Mouse (Mus musculus) ovary, postnatal 14 days (tissue): ENCODE measurements around the gene Tvp23b.

Experiments used
- DNase-seq: peaks from one replicate; pipeline ENCODE4 v3.0.0; 2022; ENCODE audit warnings: low spot score

Tvp23b gene

DNA sequence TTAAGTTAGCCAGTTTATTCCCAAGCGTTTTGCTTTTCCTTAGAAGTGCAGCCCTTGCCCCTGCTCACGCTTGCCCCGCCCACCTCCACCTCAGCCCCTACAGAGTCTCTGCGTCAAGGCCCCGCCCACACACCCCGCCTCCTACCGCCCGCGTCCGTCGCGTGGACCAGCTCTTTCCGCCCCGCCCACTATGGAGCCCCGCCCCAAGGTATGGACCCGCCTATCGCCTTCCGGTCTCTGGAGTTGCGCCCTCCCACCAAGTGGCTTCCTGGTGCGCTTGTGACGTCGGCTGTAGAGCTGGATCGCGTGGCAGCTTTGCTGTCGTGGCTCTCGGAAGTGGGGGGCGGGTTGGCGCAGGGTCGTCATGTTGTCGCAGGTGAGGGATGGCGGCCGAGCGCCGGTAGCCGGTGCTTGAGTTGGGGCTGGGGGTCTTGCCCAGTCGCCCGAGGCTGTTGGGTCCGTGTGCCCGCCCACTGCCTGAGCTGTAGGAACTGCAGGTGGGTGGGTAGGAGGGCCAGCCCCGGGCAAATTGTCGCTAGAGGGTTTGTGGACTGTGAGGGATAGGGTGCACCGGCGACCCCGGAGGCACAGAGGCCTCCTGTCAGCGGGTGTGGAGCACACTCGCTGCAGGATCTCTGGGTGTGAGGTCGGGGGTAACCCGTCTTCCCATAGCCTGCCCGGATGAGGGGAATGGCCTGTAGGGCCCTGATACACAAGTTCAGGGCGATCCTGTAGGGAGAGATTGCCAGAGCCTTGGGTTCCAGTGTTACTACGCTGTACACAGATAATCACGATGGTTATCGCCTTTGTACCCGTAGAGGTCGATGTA lies at the start of gene Tvp23b:
Gene Tvp23b, plus strand, starts transcription at position 236 of the 829 bp plus-strand sequence.
- peak; percentile 97 for DNase-seq

DNA sequence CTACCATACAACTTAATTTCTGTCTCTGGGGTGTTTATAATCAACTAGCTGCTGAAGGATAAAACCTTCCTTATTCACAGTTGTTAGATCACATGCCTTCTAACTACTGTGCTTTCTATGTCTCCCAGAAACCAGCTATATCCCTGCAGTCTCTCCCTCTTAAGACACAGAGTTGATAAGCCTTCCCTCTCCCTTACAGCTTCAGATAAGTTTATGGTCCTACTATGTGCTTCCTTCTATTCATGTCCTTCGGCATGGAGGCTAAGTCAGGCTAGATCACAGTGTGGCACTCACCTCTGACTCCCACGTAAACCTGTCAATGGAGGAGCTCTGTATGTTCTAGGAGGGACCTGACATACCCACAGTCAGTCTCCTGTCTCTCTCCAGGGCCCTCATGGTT lies 48.9 kb upstream of the Tvp23b start:
- no peak for DNase-seq

DNA sequence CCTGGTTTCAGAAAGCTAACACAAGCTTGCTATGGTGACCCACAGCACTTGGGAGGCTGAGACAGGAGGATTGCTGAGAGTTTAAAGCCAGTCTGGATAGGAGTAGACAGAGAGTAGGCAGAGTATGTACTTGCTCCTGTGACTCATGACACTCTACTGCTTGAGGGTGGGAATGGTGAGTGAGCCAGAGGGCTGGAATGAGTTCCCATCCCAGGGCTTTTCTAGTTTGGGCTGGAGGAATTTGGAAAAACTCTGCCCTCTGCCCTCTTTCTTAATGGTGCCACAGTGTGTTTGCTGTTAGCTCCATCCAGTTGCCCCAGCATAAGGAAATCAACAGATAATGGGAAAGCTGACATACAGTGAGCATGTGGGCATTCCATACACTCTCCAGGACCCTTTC lies 47.3 kb upstream of the Tvp23b start:
- no peak for DNase-seq

DNA sequence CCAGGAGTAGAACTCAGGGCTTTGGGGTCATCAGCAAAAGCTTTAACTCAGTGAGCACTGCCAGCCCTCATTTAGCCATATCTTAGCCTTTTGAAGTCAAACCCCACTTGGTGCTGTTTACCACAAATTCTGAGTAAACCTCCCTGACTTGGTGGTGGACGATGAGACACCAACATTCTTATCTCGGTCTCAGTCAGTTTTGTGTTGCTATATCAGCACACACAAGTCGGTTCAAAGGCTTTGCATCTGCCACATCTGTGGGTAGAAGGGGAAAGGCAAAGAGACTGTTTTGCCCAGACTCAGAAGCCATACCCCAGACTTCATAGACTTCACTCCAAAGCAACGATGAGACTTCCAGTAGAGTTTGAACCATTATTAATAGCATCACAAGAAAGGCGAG lies 34.7 kb upstream of the Tvp23b start:
- no peak for DNase-seq

DNA sequence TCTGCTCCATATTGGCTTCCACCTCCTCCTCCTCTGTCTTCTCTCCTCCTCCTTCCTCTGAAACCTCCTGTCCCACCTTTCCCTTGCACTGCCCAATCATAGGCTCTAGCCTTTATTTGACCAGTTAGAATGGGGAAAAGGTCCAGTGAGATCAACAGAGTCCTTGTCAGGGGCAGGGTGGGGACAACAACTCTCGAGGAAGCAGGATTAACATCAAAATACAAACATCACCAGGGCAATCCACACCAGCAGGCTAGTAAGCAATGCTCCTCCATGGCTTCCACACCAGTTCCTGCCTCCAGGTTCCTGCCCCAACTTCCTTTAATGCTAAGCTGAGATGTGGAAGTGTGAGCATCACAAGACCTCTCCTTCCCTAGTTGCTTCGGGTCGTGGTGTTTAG lies 33.5 kb upstream of the Tvp23b start:
- no peak for DNase-seq

DNA sequence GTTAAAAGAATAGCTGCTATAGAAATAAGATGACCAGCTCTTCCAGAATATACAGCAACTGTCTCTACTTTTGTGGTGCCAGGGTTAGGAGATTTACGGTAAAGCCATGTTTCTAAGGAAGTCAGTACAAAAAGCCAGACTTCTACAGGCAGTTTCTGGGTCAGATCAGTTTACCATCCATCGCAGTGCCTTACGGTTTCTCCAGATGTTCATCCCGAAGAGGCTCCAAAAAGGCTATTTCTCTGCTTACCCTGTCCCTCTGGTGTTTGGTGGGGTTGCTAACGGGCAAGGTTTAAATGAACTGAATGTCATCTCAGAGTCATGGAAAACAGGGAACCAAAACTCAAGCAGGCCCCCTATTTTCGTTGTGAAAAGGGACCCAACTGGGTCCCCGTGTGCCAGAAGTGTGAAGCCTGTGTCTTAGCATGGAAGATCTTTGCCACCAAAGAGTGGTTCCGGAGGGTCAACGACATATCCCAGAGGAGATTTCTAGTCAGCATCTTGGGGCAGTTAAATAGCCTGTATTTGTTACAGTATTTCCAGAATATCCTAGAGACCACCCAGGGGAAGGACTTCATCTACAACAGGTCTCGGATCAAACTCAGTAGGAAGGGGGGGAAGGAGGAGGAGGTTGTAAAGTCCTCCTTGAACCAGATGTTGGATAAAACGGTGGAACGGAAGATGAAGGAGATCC lies 32.1 kb upstream of the Tvp23b start, which contains the start of gene Fbxw10:
Gene Fbxw10, plus strand, starts transcription at position 109 of the 694 bp plus-strand sequence.
- DNase-seq = peak; percentile 13

DNA sequence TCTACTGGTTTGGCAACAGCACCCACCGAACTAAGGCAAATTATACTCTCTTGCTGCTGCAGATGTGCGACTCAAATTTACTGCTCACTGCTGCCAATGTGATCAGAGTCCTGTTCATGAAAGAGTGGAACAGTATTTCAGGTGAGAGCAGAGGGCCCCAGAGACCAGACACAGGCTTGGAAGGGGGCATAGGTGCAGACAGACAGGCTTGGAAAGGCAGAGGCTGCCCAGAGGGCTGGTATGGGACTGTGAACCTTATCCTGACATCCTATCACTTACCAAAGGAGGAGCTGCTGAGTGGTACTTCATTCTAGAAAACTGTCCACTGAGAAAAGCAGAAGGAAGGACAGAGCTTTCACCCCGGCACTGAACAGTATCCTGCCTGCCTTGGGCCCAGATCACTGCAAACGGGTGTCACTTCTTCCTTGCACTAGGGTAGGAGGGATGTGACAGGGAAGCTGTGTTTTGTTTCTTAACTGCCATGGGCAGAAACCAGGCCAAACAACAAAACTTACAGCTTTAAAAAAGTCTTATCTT lies 31.5 kb upstream of the Tvp23b start:
- DNase-seq = no peak

DNA sequence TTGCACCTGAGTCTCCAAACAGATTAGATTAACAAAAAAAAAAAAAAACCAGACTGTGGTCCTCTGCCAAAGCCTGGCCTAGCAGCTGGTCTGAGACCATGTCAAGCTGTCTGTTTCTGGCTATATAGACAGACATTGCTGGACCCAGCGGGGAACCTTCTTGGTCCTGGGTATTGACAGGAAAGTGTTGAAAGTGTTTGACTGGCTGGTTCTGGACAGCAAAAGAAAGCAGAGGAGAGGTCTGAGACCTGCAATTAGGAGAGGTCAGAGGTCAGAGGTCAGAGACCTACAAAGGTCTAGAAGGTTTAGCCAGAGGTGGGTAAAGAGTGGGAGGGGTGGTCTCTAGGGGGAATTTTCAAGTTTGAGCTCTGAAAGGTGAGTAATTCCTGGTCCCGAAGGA lies 31.0 kb upstream of the Tvp23b start:
- DNase-seq = no peak

DNA sequence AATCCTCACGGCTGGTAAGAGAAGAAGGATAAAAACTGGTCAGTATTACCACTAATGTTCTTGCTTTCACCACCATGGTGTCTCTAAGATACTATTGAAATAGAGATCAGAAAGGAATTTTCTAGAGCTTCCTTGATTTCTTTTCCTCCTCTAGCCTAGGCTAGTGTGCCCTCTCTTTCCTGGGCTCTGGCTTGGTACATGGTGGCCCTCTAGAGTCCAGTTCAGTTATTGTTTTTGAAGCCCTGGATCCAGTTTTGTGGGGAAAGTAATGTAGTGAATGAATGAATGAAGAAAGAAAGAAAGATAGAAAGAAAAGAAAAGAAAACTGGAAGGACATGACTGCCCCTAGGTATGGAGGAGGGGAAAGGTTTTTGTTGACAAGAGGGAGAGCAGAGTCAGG lies 28.1 kb upstream of the Tvp23b start:
- no peak for DNase-seq

DNA sequence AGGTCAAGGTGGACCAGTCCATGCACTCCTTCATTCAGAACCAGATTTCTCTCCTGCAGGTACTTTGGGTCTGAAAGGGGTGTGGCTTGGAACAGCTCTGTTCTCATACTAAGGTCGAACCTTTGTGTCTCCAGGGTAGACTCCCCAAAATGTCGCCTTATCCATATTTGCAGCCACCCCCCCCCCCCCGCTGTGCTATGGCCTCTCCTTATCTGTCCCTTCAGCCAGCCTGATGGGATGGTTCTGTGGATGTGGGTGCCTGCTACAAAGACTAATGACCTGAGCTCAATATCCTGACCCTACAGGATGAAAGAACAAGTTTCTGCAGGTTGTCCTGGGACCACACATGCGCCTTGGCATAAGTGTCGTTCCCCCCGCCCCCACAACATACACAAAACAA lies 25.9 kb upstream of the Tvp23b start:
- DNase-seq = no peak

DNA sequence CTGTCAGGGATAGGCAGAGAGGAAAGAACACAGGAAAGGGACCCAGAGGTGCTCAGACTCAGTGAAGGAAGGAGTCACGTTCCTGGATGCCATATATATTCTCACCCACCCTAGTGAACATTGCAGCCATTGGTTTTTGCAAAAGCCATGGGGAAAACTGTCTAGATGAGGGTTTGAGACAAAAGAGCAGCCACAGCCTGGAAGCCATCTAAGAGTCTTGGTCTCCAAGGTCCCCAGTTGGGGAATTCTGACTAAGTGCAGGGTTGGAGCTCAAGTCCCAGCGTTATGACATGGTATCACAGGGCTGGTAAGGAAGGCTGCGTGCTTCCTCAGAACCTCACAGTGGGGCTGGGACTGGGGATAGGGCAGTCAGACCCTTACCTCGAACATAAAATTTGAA lies 13.7 kb upstream of the Tvp23b start:
- DNase-seq = no peak

DNA sequence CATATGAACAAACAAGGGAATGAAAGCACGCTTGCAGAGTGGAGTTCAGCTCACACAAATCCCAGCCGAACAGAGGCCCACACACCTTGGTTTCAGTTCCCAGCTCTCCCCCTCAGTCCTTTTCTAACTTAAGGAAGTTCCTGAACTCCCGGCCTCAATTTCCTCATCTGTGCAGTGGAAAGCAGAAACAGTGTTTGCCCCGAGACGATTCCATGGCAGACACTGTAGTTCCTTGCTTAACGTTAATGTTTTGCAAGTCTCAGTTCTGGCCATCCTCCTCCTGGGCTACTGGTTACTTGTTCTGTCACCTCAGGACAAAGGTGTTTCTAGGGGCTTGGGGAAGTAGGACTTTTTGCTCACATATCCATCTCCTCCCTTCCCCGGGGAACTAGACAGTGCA lies 12.6 kb upstream of the Tvp23b start:
- DNase-seq = no peak

DNA sequence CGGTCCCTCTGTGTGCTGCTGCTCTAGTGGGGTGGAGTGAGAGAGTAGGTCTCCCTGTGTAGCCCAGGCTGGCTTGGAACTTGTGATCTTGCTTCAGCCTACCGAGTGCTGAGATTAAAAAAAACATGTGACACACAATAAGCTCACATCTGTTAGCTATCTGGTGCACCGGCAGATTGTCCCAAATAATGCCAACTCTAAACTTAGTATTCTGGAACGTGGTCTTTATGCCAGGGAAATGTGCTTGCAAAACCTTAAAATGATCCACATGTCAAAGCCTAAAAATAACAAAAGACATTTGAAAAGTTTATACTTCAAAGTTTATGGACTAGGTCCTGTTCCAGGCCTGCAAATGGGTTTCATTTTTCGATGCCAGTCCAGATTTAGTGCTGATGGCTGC lies 10.1 kb upstream of the Tvp23b start:
- DNase-seq = no peak

DNA sequence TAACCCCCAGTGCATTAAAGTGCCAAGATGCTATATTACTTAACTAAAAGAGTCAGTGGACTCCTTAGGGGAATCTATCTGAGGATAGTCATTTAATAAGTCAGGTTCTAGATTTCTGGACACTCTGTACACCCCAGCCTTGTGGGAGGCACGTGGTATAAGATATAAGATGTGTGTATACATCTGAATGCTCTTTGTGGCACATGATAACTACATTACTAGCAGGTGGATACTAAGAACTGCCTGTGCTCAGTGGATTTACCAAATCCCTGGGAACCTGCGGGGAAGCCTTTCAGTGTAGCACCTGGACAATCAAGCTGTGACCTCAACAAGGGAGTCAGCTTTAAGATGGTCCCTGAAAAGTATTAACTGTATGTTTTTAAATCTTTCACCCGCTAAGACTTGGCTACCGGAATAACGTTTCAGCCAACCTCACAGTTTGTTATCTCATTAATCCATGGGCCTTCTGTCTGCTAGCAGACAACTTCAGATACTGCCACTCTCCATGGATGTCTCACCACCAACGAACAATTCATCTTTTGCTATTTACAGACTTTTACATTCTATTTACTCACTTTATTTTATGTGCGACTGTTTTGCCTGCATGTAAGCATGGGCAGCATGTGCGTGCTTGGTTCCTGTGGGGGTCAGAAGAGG lies 9.4 kb upstream of the Tvp23b start:
- no peak for DNase-seq

DNA sequence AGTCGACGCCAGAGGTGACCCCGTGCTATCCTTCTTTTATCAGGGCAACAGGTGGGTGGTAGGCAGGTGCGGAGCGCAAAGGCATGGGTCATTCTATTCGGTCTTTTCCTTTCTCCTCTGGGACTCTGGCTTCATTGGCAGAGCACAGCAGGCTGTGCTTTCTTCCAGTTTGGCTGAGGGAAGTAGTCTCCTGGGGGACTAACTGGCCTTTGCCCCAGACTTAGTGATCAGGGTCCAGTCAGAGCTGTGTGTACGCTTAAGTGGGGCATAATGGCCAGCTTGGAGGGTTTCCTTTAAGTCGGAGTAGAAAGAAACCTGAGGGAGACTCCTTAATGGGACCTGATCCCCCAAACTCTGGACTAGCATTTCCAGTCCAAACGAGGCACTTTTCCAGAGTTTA lies 5.8 kb upstream of the Tvp23b start:
- DNase-seq = no peak

DNA sequence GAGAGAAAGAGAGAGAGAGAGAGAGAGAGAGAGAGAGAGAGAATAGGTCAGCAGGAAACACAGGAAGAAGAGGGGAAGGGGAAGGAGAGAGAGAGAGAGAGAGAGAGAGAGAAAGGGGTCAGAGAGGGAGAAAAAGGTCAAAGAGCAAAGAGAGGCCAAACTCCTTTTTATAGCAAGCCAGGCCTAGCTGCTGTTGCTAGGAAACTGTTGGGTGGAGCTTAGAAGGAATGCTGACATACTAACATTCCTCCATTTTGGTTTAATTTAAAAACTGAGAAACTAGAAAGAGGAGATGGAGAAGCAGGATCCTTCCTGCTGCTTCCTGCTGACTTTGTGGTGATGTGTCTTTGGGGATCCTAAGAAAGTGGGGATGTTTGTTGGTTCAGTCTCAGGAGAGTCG lies 3.6 kb upstream of the Tvp23b start:
- DNase-seq = no peak

DNA sequence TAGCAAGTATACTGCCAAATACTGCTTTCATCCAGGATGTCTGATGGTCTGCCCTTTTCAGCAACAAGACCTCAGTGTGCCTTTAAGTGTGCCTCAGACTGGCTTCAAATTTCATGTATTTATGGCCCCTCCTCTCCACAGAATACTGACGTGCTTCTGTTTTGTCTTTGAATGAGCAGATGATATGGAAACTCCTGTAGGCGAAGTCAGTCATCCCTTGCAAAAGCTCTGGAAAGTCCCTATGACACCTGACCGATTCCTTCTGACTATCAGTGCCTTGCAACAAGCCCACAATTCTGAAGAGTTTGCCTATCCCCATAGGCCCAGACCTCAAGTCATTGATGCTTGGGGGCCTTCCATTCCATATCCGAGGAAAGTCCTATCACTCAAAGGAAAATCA lies 2.8 kb upstream of the Tvp23b start:
- no peak for DNase-seq

DNA sequence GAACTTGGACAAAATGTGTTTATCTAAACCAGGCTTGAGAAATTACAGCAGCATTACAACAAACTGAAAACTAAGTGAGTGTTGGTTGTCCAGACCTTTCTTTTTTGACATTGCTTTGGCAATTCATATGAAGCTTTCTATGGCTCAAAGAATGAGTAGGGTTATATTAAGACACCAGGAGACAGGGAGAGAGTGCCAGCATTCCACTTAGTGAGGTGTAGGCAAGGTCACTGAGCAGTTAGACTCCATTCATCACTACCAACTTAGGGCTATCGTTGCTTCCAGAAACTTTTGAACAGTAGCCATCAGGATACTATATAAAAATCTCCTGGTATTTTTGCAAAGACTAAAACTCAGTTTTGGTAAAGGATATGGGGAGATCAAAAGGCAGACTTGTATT lies 1.9 kb upstream of the Tvp23b start:
- no peak for DNase-seq

DNA sequence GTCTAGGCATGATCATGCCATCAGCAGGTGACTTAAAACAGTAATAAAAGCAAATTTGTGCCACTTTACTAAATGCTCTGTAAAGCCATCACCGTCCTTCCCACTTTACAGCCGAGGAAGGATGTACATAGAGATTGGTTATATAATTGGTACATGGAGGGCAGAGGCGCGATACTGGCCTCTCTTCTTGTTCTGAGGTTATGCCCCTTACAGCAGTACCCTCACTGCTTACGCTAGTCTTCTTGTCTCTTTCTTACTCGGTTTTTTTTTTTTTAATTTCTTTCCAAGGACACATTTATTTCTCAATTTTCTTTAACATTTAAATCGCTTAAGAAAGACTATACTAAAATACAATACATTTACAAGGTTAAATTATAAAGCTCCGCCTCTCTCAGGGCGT lies 527 bp upstream of the Tvp23b start:
- no peak for DNase-seq

DNA sequence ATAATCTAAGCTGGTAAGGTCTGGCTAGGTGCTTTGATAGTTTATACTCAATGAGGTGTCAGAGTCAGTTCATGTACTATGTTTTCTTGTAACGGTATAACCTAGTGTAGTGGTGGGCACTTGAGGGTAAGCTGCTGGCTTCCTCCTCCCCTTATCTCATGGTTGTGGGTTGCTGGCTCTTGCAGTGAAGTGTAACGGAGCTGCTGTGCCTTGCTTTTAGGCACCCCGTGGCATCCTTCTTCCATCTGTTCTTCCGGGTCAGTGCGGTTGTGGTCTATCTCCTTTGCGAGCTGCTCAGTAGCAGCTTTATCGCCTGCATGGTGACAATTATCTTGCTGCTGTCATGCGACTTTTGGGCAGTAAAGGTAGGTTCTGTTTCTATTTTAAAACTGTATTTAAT lies 4.2 kb downstream of the Tvp23b start:
- no peak for DNase-seq

DNA sequence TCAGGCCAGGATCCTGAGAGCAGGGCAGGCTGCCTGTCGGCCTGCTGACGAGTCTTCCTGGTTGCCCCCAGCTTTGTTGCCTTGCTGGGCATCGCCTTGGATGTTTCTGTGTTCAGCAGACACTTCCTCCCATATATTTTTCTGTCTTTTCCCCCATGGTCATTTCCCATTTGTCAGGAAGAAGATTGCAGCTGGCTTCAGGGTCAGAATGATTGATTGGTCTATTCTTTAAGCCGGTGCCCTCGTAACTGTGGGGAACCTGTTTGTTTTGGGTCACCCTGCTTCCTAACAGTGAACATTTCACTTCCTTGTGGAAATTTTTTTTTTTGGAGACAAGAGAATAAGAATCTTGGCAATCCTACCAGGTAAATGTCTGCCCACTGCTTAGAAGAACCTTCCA lies 6.1 kb downstream of the Tvp23b start:
- no peak for DNase-seq

DNA sequence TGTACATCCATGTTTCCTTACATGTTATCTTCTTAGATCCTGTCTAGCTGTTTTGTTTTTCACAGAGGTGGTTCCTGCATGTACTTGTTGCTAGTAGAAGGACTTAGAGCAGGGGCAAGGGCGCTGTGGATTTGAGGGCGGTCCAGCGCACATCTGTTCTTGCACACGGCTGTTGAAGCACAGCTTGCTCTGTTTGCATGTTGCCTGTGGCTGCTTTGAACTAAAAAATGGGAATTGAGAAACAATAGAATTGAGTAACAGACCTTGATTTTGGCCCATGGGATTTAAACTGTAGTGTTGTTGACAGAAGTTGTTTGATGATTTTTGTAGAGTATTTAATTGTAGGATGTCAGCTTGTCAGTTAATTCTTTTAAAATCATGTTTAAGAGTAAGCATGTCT lies 11.5 kb downstream of the Tvp23b start:
- DNase-seq = no peak

DNA sequence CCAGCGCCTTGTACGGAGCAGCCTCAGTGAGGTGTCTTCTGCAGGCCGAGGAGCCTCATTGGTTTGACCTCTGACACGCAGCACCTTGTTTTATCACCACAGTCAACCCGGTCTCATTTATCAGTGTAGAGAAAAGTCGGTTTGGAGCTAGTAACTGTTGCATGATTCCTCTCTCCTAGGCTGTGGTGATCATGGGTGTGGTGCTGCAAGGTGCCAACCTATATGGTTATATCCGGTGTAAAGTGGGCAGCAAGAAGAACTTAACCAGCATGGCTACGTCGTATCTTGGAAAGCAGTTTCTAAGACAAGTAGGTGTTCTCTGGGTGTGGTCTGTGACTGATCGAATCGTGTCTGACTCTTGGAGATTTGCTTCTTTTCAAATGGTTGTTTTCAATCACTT lies 12.5 kb downstream of the Tvp23b start:
- no peak for DNase-seq
